In the genomic region with DNA sequence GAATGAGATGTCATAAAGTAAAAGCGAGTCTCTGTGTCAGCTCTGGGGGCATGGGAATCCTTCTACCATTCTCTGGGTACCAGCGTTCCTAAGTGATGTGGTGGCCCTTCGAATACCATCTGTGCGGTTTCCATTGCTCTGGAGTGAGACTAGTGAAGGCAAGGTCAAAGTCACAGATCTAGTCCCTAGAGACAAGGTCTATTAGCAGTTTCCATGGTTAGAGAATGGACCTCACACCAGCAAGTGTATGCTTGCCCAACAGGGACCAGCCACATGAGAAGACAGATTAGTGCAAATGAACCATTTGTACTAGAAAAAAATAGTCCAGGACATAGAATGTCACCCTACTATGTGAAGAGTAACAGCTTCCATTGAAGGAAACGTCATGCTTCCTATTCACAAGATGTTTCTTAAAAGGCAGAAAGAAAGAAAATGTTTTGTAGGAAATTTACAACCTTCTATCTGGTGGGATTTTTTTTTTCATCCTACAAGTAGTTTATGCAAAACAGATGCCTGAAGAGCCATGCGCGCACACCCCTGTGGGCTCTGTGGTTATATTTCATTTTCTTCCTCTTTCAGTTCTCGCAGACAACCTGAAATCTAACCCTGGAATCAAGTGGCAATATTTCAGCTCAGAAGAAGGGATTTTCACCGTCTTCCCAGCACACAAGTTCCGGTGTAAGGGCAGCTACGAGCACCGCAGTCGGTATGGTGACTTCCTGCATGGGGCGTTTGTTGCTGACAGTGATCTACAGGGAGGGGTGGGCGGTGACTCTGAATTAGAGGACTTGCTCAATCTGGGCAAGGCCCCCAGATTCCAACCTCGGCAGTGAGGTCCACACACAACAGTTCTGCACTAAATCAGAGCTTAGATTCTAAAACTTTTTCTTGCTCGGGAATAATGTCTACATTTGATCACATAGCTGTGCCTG, we compare ENCODE assay signal across 12 mouse cellular contexts.
DNase-seq lines count a peak whose midpoint lies in the region; ATAC-seq and TF ChIP-seq lines count a peak whose summit lies in the region.
"Had no signal": no experiment of that assay in that cellular context is flagged by ENCODE, and none has a peak within 500 bp of the region (broad histone marks: within the 10 kb centered on the region; RNA-seq: fewer than 3 reads in every experiment).

No protein-coding gene starts in this region.

- intact Hi-C loops in gastrocnemius, adult 2 months (cut with DNase I), result no loop called here

- 0 out of 2 replicates have a peak, but pooled peaks cover 5% of the 10 kb centered on the region for H3K36me3 ChIP-seq in midbrain, postnatal 0 days (ENCODE audit: insufficient read depth, low read length)
- no peaks in the 10 kb centered on the region for H3K36me3 ChIP-seq in midbrain, embryonic 15.5 days (replicated peaks)
- peaks cover 10% of the 10 kb centered on the region for H3K36me3 ChIP-seq in neural tube, embryonic 12.5 days
- no peaks in the 10 kb centered on the region for H3K36me3 ChIP-seq in lung, postnatal 0 days (ENCODE audit: insufficient read depth, low read length)

- peak overlapping the region; percentile 45 for H3K4me3 ChIP-seq in gastrocnemius, adult 2 months
- H3K4me3 ChIP-seq in midbrain, postnatal 0 days (ENCODE audit: low read depth, low read length), result no peak overlapping the region
- H3K4me3 ChIP-seq in midbrain, embryonic 15.5 days, result no peak overlapping the region
- H3K4me3 ChIP-seq in neural tube, embryonic 12.5 days, result no peak overlapping the region
- H3K4me3 ChIP-seq in lung, postnatal 0 days (ENCODE audit: low read depth, low read length), result no peak overlapping the region
- H3K4me3 ChIP-seq: forebrain, embryonic 12.5 days had no signal

- H3K27me3 ChIP-seq in midbrain, postnatal 0 days (ENCODE audit: insufficient read depth, low read length), result no peaks in the 10 kb centered on the region
- H3K27me3 ChIP-seq in midbrain, embryonic 15.5 days (replicated peaks), result no peaks in the 10 kb centered on the region
- no peaks in the 10 kb centered on the region for H3K27me3 ChIP-seq in neural tube, embryonic 12.5 days (replicated peaks)
- H3K27me3 ChIP-seq in lung, postnatal 0 days (replicated peaks; ENCODE audit: insufficient read depth, low read length), result no peaks in the 10 kb centered on the region
- H3K27me3 ChIP-seq: forebrain, embryonic 12.5 days had no signal

- peak overlapping the region; percentile 41; the same call in 1 of the 2 replicates for H3K27ac ChIP-seq in gastrocnemius, adult 2 months
- no peak overlapping the region for H3K27ac ChIP-seq in midbrain, postnatal 0 days (ENCODE audit: low read depth, low read length)
- H3K27ac ChIP-seq in midbrain, embryonic 15.5 days, result no peak overlapping the region
- no peak overlapping the region for H3K27ac ChIP-seq in neural tube, embryonic 12.5 days
- H3K27ac ChIP-seq in lung, postnatal 0 days (ENCODE audit: low read length), result no peak overlapping the region
- H3K27ac ChIP-seq: forebrain, embryonic 12.5 days had no signal

- 78% methylated on average over 17 of the region's 17 CpGs for WGBS in midbrain, postnatal 0 days
- WGBS in midbrain, embryonic 15.5 days, result 83% methylated on average over 17 of the region's 17 CpGs
- 54% methylated on average over 17 of the region's 17 CpGs for WGBS in neural tube, embryonic 12.5 days
- 78% methylated on average over 17 of the region's 17 CpGs for WGBS in lung, postnatal 0 days

- H3K9ac ChIP-seq in midbrain, postnatal 0 days (replicated peaks; ENCODE audit: low read length, poor library complexity, severe bottlenecking), result 0 out of 2 replicates have a peak overlapping the region, but pooled peaks have one; percentile 29
- H3K9ac ChIP-seq in midbrain, embryonic 15.5 days, result no peak overlapping the region
- H3K9ac ChIP-seq in neural tube, embryonic 12.5 days, result no peak overlapping the region
- H3K9ac ChIP-seq in lung, postnatal 0 days (replicated peaks; ENCODE audit: low read depth), result no peak overlapping the region
- H3K9ac ChIP-seq: forebrain, embryonic 12.5 days had no signal

- no peak for ATAC-seq in midbrain, postnatal 0 days (ENCODE audit: low FRiP score)
- no peak for ATAC-seq in midbrain, embryonic 15.5 days (replicated peaks)
- ATAC-seq in neural tube, embryonic 12.5 days (ENCODE audit: low FRiP score, low read depth), result peak; percentile 64
- ATAC-seq in lung, postnatal 0 days, result no peak

- TF ChIP-seq CTCF in gastrocnemius, adult 2 months (IDR thresholded peaks at IDR 0.05), result no peak
- TF ChIP-seq CTCF in midbrain, postnatal 0 days (IDR thresholded peaks at IDR 0.05), result no peak
- TF ChIP-seq CTCF in lung, postnatal 0 days (IDR thresholded peaks at IDR 0.05), result no peak

- TF ChIP-seq EP300 in lung, postnatal 0 days (IDR thresholded peaks at IDR 0.05), result no peak

- H3K4me1 ChIP-seq in midbrain, postnatal 0 days (ENCODE audit: insufficient read depth, low read length), result peaks cover 8% of the 10 kb centered on the region; the same call in 1 of the 2 replicates
- peaks cover 10% of the 10 kb centered on the region; the same call in 1 of the 2 replicates for H3K4me1 ChIP-seq in midbrain, embryonic 15.5 days
- peaks cover 7% of the 10 kb centered on the region; the same call in 1 of the 2 replicates for H3K4me1 ChIP-seq in neural tube, embryonic 12.5 days
- H3K4me1 ChIP-seq in lung, postnatal 0 days (ENCODE audit: insufficient read depth, low read depth, low read length), result no peaks in the 10 kb centered on the region

- no peak overlapping the region for H3K4me2 ChIP-seq in midbrain, postnatal 0 days (ENCODE audit: low read depth, low read length, poor library complexity, severe bottlenecking)
- no peak overlapping the region for H3K4me2 ChIP-seq in midbrain, embryonic 15.5 days
- H3K4me2 ChIP-seq in neural tube, embryonic 12.5 days (replicated peaks), result no peak overlapping the region
- H3K4me2 ChIP-seq in lung, postnatal 0 days (replicated peaks; ENCODE audit: low read depth, low read length), result no peak overlapping the region
- H3K4me2 ChIP-seq: forebrain, embryonic 12.5 days had no signal

- no peaks in the 10 kb centered on the region for H3K9me3 ChIP-seq in midbrain, postnatal 0 days (ENCODE audit: low read length)
- H3K9me3 ChIP-seq in midbrain, embryonic 15.5 days, result no peaks in the 10 kb centered on the region
- H3K9me3 ChIP-seq in neural tube, embryonic 12.5 days, result no peaks in the 10 kb centered on the region
- H3K9me3 ChIP-seq in lung, postnatal 0 days (ENCODE audit: low read length), result no peaks in the 10 kb centered on the region
- H3K9me3 ChIP-seq: forebrain, embryonic 12.5 days had no signal

- DNase-seq in gastrocnemius, adult 2 months, result peak; percentile 46
- DNase-seq in gastrocnemius, adult 8-10 months (ENCODE audit: low spot score in 2 of 2), result no peak
- DNase-seq in midbrain, postnatal 0 days (ENCODE audit: low spot score), result no peak
- DNase-seq in gastrocnemius, postnatal 10 days, result peak; percentile 12
- no peak for DNase-seq in layer of hippocampus, postnatal 36 days
- DNase-seq in lung, postnatal 0 days (ENCODE audit: low spot score), result no peak
- DNase-seq: heart, postnatal 14 days; left cerebral cortex, postnatal 4 days; right cerebral cortex, adult 18-20 months had no signal

Comparison
In these comparisons a context has a peak if more than half of its experiments do, and no peak if none do; other contexts are left out.
1. DNase-seq: peak in gastrocnemius, adult 2 months (single experiment) and gastrocnemius, postnatal 10 days (single experiment); none in gastrocnemius, adult 8-10 months (0 of 2), midbrain, postnatal 0 days (single experiment), layer of hippocampus, postnatal 36 days (0 of 2) and lung, postnatal 0 days (single experiment).